In the genomic region with DNA sequence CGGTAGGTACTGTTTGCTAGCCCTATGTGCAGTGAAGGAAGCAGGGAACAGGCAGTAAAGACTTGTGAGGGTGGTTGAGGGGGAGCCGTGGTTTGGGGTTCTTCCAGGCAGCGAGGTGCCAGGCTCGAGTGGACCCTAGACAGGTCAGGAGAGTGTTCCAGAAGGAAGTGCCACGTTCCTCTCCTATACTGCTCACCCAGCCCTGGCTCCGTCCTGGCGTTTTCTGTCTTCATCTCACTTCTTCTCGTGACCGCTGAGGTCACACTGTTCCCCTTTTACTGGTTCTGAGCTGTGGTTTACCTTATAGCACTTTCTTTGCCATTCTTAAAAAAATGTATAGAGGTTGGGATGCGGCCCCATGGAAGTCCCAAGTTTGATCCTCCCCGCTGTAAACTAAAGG, we compare ENCODE assay signal across 12 mouse cellular contexts.
"Had no signal": no experiment of that assay in that cellular context is flagged by ENCODE, and none has a peak within 500 bp of the region (broad histone marks: within the 10 kb centered on the region; RNA-seq: fewer than 3 reads in every experiment).

No protein-coding gene starts in this region.

- H3K4me3 ChIP-seq: limb, embryonic 15.5 days; liver, embryonic 13.5 days; megakaryocyte, embryonic 14.5 days; midbrain, embryonic 12.5 days had no signal

- ATAC-seq: midbrain, embryonic 16.5 days had no signal

- H3K27me3 ChIP-seq: limb, embryonic 15.5 days; liver, embryonic 13.5 days; megakaryocyte, embryonic 14.5 days; midbrain, embryonic 12.5 days had no signal

- H3K9ac ChIP-seq: limb, embryonic 15.5 days; liver, embryonic 13.5 days; midbrain, embryonic 12.5 days had no signal

- H3K27ac ChIP-seq: limb, embryonic 15.5 days; liver, embryonic 13.5 days; midbrain, embryonic 12.5 days had no signal

- H3K36me3 ChIP-seq: liver, embryonic 13.5 days; midbrain, embryonic 12.5 days had no signal

- DNase-seq: kidney, adult 8-10 months; kidney, postnatal 25 days; liver, embryonic 13.5 days; lung, adult 2 months; lung, postnatal 14 days; right cerebral cortex, adult 18-20 months; right cerebral cortex, postnatal 25 days; thymus, postnatal 36 days had no signal

- H3K4me1 ChIP-seq: limb, embryonic 15.5 days had no signal

- H3K4me2 ChIP-seq: limb, embryonic 15.5 days; liver, embryonic 13.5 days; midbrain, embryonic 12.5 days had no signal

- H3K9me3 ChIP-seq: limb, embryonic 15.5 days; liver, embryonic 13.5 days; midbrain, embryonic 12.5 days had no signal
